Mouse (Mus musculus) right cerebral cortex, adult 18-20 months (tissue): ENCODE measurements around the gene Plxdc2.

Experiments
- DNase-seq: peaks from one replicate; pipeline ENCODE4 v3.0.0; 2022; ENCODE audit warnings: mixed read lengths

The Plxdc2 gene

DNA sequence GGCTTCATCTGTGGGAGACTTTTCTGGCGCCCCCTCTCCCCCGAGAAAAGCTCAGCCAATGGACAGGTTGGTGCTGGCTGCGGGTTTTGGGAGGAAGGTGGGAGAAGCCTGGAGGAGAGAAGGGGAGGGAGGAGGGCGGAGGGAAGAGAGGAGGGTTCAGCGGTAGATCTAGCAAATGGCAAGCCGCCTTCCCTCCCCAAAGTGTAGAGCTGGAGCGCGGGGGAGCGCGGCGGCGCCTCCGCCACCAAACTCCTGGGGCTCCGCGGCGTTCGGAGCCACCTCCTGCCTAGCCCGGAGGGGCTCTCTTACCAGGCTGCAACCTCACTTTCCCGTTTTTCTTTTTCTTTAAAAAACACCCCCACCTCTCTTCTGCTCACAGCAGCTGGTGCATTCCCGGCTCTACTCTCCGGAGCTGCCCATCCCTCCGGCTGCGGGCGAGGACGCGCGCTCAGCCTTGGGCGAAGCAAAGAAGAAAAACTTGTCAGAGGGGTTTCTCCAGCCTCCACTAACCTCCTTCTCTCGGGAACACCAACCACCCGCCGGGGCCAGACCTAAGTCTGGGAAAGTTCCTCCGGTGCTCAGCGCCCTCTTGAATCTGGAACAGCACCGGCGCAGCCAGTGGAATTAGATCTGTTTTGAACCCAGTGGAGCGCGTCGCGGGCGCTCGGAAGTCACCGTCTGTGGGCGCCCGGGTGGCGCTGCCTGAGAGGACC, at the start of gene Plxdc2:
Gene Plxdc2 (plus strand): TSS at position 199 of the 713 bp plus-strand sequence.
- peak; percentile 92 for DNase-seq

DNA sequence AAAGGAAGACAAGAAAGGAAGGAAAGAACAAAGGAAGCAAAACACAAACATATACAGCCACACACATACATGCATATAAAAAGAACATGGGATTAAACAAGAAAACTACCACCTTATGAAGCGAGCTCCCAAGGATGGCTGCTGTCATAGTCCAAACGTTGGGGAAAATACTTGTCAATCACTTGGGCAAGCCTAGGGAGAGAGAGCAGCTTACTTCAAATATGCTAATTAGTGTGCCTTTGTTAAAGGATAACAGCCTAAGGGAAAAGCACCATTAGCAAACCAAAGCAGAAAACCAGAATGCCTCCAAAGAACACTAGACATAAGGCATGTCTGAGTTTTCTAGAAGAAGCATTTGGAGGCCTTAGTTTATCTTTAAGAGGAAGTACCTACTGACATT, 45.7 kb upstream of the Plxdc2 start:
- no peak for DNase-seq

DNA sequence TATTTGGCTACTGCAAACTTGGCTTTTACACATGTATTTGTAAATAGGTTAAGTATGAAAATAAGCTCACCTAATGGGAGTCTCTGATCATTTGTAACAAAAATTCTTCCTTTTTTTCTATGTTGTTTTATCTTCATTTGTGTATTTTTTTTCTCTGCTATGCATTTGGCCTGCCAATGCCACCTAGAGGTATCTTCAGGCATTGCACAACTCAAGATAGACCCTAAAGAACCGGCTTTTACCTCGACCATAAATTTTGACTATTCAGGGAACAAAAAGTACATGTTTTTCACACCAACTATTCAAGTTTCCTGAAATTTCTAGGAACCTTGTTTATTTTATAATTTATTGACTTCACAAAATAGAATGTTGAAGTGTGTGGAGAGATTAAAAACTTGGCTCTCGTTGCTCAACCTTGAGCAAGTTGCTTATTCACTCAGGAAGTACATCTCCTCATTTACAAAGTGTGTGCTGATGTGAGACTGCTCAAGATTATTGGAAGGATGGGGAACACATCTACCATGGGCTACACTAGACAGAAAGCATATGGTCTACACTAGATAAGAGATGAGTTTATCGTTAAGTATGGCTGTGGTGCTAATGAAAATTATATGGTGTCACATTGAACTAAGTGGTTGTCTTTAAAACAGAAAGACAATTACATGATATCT, 43.6 kb upstream of the Plxdc2 start:
- peak; percentile 23 for DNase-seq

DNA sequence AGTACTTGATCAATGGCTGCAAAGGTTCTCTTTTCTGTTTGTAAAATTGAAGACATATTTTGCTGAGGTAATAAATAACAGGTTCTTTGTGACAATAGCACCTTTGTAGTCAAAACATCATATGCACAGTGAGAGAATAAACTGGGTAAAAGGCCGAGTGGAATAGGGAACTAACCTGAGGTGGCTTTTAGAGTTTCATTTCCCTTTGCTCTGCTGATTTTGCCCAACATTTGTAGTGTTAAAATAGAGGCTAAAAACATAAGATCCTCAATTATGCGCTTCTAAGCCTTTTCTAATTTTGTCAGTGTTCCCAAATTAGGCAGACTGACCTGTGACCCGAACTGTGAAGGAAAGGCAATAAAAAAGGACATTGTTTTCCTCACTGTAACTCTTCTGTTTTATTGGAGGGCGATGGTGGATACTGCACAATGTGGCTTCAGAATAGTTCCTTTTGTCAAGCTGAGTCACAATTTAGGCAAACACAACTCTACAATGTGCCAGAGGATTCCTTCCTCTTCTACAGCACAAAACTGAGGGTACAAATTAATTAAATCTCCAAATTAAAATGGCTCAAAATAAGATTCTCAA, 20.8 kb upstream of the Plxdc2 start:
- DNase-seq = no peak

DNA sequence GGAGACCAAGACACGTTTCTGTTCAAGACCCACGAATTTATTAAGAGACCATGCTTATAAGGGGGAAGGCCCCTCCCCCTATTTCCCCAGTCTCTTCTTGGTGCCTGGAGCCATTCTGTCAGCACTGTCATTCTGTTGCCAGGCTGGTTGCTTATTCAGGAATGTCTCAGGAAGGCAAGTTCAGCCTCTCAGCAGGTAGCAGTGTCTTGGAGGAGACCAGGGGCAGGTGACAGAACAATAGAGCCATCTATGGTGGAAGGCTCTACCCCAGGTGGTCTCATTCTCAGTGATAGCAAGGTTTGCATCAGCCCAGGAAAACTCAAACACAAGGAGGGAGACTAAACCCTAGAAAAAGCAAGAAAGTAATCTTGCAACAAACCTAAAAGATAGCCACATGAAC, 11.5 kb upstream of the Plxdc2 start:
- DNase-seq = no peak

DNA sequence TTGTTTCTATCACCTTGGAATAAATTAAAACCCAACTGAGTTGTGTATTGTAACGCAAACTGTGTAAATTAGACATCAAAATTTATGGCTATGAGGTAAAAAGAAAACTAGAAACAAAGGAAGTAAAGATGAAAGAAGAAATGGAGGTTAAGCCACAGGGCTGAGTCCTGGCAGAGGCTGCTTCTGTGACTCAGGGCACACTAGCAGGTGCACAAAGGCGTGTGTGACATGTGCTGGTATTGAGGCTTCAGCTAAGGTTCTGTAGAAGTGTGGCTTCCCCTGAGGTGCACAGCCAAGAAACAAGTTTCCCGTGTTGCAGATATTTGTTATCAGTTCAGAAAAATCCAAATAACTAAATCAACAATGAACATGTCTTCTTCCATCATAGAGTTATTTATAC, 5.0 kb upstream of the Plxdc2 start:
- no peak for DNase-seq

DNA sequence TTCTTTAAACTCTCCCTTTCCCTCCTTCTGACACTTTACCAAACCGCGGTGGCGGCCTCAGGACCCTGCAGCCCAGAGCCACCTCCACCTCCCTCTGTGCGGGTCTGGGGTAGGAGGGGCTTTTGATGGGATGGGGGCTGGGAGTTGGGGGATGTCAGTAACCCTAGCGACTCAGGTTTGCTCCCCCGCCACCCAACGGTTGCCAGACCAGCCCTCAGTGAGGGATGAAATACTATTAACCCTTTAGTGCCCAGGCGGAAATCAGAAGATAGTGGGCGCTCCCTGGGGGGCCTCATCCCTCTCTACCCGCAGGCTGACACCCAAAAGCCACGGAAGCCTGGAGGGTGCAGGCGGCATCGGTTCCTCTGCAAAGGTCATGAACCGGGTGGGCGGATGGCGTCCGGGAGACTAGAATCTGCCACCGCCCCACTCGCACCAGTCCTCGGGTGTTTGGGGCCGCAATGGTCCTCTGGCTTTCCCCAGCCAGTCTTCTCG, 446 bp upstream of the Plxdc2 start:
- no peak for DNase-seq

DNA sequence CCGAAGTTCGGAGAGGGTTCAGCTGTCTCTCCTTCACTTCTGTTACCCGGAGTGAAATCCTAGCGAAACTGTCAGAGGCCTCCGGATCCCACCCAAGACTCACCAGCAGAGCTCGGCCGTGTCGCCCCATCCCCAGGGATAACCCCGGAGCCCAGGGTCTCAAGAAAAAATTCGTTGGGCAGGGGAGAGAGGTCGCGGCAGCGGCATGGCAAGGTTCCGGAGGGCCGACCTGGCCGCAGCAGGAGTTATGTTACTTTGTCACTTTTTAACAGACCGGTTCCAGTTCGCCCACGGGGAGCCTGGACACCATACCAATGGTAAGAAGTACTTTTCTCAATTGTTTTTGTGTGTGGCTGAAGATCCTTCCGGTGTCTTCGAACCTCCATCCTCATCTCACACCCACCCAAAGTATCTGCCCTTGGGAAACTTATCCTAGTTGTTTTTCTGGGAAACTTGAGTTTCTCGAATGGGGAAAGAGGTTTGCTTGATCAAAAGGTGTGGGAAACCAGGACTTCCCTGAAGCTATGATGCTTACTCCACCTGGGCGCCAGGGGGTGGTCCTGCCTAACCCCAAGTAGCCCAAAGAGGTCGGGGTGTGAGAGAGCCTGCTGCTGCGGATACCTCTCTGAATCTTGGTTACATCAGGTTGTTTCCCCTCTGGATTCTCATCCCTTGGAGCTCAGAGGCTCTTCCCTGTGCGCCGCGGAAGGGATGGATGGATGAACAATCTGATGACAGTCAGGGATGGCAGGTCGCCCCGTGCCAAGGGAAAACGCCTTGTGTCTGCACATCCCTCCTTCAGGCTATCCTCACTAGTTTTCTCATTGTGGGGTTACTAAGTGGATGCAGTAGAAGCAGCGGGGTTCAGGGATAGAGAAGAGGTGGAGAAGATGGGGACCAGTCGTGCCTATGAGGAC, 1.1 kb downstream of the Plxdc2 start:
- peak; percentile 18 for DNase-seq

DNA sequence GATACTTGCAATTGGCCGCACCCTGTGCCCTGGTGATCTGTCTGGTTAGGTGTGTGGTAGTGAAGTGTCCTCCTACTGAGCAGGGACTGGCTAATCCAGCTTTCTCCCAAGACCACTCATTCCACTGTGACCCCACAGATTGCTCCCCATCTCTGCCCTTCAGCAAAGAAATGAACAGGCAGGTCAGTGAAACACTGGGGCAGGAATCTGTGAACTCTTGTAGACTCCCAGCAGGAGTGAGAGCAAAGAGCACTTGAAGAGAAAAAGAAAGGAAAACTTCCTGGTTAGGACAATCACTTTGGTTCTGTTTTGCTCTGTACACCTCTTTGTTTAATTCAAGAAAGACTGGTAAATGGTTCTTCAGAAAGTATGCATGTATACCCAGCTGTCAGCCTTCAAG, 1.8 kb downstream of the Plxdc2 start:
- DNase-seq = no peak

DNA sequence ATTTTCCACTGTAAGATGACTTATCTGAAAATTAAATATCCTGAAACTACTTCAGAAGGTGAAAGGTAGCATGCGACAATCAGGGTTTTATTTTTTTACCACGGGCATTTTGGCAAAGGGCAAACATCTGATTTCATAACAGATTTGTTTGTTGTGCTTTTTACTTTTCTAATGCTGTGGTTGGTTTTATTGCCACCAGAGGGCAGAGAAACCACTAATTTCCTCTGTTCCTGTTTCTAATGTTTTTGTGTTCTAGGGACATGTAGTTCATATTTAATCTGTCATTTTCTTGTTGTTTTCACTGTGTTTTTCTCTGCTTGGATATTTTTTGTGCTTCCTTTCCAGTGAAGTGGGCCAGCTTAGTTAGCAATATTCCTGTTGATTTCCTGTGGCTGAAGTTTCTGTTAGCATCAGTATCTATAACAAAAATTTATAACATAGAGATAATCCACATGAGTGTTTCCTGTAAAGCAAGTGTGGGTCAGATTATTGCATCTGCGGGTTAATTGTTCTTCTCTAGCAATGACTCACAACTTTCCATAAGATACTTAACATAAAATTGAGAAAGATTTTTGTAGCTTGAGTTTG, 3.3 kb downstream of the Plxdc2 start:
- DNase-seq = peak; percentile 43

DNA sequence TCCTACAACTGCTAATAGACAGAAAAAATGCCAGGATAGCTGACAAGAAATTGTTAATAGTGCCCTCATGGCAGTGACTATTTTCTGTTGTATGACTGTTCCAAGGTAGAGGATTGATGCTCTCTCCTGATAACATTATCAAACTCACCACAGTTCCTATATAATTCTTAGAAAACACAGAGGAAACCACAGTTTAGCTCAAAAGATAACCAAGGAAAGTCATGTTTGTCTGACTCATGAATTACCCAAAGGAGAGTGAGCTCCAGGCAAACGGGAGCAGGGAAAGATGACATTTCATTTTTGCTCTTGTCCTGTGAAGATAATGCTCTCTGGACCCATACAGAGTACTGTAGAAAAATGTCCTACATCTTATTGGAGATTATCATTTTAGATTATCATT, 8.6 kb downstream of the Plxdc2 start:
- DNase-seq = no peak

DNA sequence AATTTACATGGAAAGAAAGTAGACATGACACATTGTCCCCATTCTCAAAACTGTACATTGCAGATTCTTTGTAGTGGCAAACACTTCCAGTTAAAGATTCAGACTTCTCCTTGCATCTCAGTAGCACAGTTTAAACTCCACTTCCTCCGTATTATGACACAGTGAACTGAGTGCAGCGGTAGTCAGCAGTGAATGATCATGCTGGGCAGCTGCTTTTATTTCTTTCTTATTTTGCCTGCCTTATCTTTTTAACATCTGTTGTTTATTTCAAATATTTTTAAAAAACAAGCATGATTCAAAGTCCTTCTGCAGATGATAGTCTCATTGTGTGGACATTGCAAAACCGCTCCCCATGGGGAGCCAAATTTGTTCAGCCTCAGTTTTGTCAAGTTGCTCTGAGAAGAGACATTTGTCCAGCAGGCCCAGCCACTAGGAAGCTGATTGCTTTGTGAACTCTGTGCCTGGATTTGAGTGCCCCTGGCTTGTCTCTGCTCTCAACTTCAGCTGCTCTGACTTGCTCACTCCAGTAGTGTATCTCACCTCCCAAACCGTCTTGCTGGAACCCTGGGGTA, 9.8 kb downstream of the Plxdc2 start:
- no peak for DNase-seq

DNA sequence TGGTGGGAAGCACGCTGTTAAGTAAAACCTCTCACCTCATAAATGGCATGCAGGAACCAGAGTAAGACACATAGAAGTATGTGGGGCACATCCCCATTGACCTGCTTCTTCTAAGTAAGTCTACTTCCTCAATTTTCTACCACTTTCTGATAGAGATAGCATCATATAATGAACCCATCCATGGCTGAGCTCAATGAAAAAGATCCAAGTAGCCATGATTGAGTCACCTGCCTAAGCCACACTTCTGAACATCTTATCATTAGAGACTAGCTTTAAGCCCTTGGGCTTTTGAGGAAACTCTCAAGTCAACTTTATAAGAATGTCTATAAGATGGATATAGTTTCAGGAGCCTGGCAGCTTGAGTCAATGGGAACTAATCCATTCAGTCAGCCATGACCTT, 14.3 kb downstream of the Plxdc2 start:
- no peak for DNase-seq

DNA sequence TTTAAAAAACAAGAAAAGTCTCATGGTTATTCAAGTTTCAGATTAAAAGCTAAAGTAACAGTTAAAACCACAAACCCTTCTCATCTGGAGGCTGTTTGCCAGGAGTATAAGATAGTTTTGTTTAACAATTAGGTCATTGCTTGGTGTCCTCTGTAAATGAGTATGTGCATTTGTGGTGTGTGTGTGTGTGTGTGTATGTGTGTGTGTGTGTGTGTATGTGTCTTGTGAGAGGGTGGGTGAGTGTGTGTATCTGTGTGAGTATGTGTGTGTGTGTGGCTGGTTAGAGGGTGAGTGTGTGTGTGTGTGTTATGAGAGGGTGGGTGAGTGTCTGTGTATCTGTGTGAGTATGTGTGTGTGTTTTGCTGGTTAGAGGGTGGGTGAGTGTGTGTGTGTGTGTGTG, 18.2 kb downstream of the Plxdc2 start:
- no peak for DNase-seq

DNA sequence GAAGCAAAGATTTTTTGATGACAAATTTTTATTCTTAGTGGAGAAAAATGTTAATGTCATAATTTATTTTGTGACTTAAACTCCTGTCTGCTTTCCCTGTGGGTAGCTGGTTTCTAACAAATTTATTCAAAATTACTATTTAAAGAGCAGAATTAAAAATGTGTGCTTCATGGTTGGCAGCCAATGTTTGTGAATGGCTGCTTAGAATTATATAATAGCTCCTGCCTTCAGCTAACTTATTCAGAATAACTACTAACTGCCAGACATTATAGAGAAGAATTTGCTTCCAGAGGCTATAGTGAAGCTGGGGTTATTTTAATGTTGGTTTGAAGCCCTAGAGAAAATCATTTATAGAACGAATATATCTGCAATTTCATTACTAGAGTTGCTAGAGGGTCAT, 30.1 kb downstream of the Plxdc2 start:
- no peak for DNase-seq

DNA sequence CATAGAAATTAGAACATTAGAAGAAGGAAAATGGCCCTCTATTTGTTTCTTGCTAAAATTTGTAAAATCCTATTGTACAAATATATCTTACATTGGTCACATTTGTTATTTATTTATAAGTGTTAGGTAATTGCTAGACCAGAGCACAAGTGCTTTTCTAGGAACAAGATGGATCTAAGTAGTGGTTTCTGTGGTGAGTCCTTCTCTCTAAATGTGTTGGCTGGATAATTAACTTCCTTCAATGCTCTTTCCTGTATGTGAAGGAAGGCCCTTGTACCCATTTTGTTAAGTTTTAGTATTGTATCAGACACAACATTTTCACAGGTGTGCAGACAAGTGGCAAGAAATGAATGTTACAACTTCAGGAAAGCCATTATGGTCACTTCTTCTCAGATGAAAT, 30.6 kb downstream of the Plxdc2 start:
- no peak for DNase-seq

DNA sequence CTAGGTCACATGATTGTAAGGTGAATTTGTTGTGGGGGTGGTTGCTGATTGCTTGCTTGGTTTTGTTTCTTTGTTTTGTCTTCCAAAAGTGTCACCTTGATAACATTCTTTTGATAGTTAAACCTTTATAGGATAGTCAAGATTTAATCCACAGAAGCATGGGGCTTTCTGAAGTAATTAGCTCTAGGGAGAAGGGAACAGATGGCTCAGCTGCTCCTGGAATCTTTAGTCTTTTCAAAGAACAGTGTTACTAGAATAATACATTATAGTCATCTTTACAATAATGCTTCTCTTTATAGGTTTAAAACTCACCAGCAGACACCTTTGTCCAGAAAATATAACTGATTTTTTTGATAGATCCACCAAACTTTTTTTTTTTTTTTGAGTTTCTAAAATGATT, 31.7 kb downstream of the Plxdc2 start:
- DNase-seq = no peak

DNA sequence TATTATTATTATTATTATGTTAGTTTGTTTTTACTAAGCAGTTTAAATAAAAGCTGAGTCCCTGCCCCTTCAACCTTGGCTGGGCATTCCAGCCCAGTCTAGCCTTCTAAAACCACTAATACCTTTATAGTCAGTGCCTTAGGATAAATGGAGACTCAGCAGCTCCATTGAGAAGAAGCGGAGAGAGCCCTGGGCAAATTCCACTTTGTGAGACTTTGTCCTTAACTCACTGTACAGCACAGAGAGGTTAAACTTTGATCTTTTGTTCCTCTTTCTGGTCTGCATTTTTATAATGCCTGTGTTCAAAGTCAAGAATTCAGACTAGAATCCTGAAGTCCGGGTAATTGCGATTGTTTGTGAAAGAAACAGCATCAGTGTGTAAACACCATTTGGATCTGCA, 41.4 kb downstream of the Plxdc2 start:
- DNase-seq = no peak

DNA sequence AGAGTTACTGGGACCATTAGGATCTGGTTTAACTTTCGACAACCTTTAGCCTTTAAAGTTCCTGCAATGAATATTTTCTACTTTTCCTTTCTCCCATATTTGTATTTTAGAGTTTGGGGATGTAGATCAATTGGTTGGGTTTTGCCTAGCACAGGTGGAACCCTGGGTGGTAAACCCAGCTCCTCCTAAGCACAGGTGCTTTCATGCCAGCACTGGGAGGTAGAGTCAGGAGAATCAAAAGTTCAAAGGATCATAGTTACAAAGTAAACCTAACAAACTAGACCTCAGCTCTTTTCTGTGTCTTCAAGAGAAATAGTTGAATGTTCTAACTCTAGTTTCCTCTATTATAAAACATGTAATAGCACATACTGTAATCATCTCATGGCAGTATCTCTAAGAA, 41.9 kb downstream of the Plxdc2 start:
- DNase-seq = no peak

DNA sequence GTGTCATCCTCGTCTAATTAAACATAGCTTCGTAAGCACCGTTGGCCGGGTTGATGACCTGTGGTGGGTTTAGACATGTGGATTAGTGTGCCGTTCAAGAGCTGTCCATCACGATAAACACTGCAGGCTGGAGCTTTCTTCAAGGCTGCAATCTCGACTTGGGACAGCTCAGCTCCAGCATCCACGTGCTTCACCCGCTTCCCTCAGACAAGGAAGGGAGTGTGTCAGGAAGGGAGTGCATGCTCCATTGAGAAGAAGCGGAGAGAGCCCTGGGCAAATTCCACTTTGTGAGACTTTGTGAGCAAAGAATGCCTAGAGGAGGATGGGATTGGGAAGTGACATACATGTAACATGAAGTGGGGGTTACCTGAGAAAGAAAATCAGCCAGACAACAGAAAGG, 42.8 kb downstream of the Plxdc2 start:
- DNase-seq = no peak

DNA sequence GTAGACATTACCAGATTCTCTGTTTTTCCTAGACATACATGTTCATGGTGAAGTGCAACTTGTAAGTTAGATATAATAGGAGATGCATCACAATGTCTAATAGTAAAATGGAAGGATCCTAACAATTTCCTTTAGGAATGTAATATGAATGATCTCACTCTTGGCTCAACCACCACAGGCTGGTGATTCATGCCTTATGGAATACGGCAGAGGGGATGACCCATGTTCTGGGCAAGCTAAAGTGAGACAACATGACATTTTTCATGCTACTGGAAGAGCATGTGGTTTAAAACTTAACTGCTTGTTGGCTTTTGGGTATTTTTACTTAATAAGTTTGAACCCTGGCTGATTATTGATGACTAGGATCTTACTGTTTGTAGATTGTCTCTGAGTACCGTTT, 50.4 kb downstream of the Plxdc2 start:
- DNase-seq = no peak

DNA sequence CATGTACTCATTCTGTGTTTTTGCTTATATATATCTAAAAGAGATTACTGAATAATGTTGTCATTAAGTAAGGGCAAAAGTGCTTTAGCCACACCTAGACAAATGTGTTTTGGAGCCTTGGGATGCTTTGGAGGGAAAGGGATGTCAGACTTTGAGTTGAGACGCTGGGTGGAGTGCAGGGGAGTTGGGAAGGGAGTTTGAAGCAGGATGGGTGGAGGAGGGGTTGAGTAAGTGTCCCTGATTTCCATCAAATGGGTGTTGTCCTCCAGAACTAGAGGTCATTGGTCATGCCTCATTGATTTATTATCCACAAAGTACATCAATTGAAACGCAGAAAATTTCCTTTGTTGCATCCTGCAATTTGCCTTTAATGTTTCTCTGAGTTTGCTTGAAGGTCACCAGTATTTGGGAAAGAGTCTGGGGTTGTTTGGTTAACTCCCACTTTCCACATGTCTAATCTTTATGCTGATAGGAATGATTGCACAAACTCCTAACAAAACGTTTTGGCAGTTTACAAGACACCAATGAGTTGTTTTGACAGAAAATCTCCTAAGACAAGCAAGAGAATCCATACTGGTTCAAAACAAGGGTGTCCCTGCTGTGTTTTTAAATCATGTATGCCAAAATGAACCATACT, 58.4 kb downstream of the Plxdc2 start:
- no peak for DNase-seq
